Mouse (Mus musculus): ENCODE results near the gene Dgka.

The Dgka gene

DNA sequence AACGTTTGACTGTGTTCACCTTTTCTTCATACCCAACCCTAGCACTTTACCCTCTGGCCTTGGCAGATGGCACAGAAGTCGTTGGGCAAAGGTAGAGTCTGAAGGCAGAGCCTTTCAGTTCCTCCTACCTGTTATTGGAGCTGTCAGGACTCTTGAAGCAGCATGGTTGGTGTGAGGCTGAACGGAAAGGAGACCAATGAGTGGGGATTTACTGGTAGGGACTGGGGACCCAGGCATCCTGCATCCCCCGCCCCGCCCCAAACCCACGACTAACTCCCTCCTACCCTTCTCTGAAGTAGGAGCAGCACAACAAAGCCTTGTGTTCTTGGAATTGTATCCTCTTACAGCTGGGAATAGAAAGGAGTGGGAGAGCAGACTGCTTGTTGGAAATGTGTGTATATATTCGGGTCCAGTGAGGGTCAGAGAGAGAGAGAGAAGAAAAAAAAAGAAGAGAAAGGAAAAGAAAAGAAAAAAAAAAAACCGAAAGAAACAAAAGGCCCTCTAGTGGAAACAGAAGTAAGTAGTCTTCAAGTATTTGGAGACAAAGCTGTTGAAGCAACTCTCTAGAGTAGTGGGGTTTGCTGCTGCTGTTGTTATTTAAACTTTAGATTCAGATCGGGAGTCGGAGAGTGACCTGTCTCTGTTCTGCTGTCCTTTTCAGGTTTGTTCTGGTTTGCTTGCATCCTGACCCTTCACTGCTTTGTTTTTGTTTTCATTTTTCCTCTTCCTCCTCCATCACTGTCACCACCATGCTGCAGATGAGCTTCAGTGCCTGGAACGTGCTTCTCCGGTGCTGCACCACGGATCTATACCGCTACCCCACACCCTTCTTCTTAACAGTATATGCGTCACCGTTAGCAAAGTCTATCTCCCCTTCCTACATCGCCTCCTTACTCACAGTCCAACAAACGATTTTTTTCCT is at the start of gene Dgka:
Gene Dgka (minus strand): TSS at position 176 of the 922 bp plus-strand sequence.
- DNase-seq: peak; percentile 40

DNA sequence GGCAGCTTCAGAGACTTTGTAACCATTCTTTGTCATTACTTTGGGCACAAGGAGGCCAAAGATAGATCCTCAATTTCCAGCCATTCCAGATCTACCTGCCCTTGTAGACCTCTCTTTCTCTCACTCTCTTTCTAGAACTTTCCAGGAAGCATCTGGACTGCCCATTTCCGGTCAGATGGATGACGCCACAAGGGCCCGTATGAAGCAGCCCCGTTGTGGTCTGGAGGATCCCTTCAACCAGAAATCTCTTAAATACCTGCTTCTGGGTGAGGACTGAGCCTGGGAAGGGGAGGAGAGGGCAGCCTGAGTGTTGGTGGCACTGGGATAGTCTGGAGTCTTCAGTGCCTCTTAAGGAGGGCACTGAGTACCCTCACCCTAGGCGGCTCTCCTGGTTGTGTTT is 49.7 kb upstream of the Dgka start:
- no peak for DNase-seq

DNA sequence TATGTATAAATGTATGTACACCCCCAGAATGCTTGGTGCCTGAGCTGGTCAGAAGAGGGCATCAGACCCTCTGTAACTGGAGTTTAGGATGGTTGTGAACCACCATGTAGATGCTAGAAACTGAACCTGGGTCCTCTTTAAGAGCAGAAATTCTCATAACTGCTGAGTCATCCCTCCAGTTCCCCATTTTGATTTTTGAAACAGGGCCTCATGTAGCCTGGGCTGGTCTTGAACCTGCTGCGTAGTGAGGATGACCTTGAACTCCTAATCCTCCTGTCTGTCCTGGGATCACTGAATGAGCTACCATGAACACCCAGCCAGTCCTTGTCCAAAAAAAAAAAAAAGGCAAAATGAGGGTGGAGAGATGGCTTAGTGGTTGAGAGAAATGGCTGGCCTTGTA is 48.6 kb upstream of the Dgka start:
- no peak for DNase-seq

DNA sequence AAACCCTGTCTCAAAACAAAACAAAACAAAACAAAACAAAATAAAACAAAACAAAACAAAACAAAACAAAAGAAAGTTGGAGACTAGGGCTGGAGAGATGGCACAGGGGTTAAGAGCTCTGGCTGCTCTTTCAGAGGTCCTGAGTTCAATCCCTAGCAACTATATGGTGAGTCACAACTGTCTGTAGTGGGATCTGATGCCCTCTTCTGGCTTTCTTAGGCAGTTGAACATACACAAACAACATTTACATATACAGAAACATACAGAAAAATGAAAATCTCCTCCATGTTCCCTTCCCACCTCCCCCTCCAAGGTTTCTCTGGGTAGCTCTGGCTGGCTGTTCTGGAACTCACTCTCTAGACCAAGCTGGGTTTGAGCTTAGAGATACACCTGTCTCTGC is 47.4 kb upstream of the Dgka start:
- no peak for DNase-seq

DNA sequence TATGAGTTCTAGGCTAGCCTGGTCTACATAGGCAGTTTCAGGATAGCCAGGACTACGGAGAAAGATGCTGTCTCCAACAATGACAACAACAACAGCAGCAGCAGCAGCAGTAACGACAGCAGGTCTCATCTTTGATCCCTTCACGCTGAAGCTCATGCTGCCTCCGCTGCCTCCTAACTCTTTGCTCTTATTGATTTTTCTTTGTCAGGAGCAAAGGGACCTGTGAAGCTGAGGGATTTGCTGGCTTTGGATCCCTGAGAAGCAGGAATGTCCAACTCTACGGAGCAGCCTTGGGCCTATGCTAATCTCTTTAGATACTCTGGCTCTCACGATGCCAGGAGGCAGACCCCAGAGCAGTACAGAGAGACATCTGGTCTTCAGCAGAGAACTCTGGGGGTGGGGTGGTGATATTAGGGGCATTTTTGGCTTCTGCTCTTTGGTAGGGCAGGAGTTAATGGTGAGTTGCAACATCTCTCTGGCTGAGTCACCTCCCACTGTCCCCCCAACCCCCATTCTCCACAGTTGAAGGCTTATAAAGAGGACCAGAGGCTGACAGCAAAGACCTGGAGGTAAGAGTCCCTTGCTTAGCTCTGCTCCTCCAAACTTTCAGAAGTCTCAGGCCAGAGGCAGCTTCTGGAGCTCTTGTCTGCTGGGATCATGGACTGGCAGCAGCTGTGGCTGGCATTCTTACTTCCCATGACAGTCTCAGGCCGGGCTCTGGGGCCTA is 45.9 kb upstream of the Dgka start, which contains the start of gene Mmp19:
Gene Mmp19 (plus strand): TSS at position 513 of the 727 bp plus-strand sequence.
- no peak for DNase-seq

DNA sequence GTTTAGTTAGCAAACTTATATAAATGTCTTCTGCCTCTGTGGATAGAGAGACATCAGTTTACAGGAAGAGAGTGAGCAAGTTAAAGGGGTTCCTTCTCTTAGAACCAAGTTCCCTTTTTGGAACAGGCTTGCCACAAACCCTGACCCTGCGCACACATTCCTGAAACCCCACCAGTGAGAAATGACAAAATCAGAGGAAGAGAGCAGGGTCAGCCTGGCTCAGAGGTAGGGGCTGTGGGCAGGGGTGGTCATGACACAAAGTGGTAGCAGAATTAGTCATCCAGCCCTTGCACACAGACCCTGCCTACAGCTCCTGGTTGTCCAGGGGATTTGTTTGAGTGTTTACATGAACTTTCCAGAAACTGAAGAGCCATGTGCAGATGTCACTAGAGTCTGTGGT is 35.5 kb upstream of the Dgka start:
- DNase-seq: no peak

DNA sequence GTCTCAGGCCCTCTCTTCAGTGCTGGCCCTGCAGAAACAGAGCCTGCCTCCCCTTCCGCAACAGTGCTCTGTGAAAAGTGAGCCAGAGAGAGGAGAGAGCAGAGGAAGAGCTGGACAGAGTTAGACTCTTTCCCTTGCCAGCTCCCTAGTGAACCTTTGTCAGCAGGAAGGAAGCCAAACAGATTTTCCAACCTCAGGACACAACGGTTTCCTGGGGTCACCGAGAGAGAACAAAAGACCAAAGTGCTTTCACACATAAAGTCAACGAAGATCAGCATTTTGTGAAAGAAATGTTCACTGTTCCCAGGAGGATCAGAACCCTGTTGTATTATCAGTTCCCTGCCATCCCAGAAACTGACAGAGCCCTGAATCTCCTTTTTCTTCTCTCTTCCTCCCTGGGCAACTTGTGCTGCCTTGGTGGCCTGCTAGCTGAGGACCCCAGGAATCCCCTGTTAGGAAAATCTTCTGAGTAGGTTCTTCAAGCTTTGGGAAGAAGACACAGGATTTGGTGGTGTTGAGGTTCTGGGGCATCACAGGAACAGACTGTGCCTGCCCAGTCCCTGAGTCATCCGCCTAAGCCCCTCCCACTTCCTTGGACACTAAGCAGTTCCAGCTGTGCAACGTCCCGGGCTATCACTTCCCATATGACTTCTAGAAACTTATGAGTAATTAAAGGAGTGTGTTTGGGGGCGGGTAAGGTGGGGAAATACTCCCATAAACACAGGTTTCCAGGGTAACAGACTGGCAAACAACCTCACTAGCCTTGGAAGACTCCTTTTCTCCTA is 34.5 kb upstream of the Dgka start:
- no peak for DNase-seq

DNA sequence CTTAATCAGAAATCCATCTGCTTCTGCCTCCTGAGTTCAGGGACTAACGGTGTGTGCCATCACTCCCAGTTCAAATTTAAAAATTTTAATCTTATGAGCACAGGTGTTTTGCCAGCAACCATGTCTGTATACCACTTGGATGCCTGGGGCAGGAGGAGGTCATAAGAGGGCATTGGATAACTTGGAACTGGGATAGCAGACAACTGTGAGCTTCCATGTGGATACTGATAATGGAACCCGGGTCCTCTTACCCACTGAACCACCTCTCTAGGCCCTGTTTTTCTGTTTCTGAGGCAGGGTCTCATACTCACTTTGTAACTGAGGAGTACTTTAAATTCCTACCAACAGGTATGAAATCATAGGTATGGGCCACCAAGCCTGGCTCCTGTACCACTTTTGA is 33.8 kb upstream of the Dgka start:
- DNase-seq: no peak

DNA sequence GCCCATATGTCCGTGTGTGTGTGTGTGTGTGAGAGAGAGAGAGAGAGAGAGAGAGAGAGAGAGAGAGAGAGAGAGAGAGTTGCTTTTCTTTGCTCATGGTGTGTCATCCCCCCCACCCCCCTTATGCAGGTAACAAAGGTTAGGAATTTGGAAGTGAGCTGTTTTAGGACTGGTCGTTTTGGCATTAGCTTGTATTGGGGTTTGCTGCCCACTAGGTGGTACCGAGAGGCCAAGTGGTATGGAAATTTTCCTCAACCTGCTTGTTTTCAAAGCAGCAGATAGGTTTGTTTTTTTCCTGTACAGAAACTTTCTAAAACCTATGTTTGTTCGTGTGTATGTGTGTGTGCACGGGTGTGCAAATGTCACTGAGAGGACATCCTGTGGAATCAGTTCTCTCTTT is 29.0 kb upstream of the Dgka start:
- no peak for DNase-seq

DNA sequence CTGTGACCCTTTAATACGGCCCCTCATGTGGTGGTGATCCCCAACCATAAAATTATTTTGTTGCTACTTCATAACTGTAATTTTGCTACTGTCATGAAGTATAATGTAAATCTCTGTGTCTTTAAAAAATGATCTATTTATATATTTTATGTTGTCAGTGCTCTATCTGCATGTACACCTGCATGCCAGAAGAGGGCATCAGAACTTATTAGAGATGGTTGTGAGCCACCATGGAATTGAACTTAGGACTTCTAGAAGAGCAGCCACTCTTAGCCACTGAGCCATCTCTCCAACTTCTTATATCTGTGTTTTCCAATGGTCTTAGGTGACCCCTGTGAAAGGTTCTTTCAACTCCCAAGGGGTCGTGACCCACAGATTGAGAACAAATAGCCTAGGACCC is 28.2 kb upstream of the Dgka start:
- peak; percentile 10 for DNase-seq

DNA sequence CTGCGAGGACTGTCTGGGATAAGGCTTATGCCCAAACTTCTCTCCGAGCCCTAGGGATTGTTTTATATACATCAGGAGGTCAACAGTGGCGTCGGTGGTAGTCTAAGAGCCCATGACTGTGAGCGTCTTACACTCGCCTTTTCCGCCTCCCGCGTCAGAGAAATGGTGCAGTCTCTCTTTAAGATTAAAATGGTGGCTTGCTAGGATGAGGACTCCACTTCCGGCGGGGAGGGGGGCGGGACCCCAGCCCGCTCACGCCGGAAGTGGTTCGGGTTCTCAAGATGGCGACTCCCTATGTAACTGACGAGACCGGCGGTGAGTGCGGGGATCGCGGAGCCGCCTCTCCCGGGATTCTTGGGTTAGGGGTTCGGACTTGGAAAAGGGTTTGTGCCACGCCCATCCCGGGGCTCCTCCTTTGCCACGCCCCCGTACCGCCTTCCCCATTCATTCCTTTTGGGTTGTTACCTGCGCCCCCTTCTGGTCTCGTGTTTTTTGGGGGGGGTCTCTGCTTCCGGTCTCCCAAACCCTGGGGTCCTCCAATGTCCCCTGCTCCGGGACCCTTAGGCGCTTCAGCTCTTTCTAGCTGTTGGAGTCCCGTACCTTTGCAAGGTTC is 3.7 kb upstream of the Dgka start:
- DNase-seq: peak; percentile 96

DNA sequence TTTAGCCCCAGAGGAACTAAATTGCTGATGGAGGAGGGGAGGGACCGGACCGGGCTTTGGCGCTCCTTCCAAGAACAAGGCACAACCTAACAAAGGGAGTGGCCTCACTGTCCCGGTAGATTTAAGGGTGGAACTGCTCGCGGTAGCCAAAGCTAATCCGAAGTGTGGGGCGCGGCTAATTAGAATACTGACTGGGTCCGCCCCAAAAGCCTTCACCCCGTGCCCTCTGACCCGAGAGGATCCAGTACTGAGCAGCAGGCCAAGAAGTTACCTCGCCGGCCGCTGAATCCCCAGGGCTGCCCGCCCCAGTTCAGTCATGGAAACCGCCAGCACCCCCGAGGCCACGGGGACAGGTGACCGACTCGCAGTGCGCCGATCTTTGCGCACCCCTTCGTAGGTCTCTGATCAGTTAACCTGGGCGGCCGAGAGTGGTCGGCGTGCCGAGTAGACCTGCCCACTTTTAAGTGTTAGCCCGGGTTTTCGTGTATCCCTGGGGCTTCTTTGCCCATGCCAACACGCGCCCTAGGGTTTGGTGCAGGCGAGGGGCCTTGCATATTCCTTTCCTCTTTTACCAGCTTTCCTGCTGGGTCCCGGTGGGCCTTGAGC is 3.1 kb upstream of the Dgka start, which contains the start of gene Pym1:
Gene Pym1 (plus strand): TSS at position 244 of the 606 bp plus-strand sequence.
- DNase-seq: peak; percentile 54

DNA sequence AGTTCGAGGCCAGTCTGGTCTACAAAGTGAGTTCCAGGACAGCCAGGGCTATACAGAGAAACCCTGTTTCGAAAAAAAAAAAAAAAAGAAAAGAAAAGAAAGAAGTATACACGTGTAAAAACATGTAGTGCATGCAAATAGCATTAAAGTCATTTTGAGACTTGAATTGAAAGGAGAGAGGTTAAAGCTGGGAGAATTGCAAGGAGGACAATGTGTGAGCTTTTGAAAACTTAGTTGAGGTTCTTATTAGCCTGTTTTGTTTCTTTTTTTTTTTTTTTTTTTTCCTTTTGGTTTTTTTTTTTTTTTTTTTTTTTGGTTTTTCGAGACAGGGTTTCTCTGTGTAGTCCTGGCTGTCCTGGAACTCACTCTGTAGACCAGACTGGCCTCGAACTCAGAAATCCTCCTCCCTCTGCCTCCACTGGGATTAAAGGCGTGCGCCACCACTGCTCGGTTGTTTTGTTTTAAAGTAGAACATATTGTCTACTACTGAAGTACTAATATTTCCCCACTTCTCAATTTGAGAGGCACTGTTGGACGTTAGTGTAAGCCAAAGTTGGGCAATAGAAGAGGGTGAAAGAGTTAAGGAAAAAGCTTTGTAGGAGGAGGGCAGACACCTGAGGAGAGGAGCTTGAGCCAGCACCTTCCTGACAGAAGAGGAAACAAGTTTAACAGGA is 2.5 kb upstream of the Dgka start:
- no peak for DNase-seq

DNA sequence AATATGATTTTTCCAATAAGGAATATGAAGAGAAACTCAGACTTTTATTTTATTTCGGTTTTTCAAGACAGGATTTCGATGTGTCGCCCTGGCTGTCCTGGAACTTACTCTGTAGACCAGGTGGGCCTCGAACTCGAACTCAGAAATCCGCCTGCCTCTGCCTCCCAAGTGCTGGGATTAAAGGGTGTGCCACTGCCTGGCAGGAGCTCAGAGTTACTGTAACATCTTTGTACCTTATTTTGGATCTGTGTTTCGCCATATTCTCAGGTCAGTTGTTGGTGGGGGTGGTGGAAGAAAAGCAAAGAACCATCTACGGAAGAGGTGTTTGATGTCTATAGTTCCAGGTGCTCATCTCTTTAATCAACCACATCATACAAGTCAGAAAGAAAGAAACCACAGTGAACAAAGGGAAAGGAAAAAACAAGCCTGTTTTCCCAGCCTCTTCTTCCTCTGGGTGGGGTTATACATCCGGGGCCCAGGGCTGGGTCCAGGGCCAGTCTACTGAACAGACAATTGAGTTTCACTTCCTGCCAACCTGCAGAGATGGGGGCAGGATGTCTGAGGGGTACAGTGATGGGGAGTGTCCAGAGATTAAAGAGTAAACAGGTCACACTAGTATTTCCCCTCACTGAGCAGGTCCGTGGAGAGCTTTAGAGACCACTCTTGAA is 1.4 kb upstream of the Dgka start:
- no peak for DNase-seq

DNA sequence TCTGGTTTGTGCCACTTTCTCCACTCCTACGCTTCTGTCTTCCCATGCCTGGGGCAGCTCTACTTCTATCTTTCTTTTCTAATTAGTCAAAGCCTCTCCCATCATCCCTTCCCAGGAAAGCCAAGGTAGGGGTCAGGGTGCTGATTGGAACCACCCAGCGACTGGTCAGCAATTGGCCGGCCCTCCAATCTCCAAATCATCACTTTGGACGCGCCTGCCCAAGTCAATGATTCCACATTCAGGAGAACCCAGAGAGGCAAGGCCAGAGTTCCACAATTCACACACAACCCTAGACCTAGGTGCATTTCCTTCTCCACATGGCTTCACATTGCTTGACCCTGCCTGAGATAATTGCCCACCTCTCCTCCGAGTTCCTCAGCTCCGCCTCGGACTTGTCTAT is 444 bp downstream of the Dgka start:
- no peak for DNase-seq

DNA sequence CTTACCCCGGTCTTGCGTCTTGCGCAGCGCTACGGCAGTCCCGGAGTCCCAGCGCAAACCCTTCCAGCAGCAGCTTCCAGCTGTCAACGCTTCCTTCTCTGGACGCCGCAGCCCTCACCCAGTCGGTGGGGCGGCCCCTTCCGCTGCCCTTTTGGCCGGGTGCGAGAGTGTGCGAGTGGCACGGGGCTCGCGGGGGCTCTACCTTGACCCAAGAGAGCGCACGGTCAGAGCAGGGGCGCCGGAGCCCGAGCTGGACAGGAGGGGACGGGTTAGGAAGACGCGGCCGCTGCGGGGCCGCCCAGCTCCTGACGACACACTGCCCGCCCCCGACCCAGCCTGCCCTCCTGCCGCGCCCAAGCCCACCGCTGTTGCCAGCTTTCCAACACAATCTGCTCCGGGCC is 864 bp downstream of the Dgka start:
- peak; percentile 69 for DNase-seq

DNA sequence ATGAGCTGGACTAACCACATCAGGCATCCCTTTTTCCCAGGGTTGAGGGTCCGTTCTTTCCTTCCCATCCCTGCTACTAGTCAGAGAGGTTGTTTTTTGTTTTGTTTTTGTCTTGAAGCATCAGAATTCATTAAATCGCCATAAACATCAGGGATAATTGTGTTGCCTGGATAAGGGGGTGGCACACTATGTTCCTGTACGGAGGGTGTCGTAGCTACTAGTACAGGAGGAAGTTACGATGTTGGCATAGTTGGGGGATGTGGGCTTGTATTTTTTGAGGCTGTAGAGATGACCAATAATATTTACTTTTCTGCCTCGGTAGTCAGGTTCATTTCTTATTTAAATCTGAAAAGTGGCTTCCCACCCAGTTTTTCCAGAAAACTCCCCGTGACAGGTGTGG is 1.4 kb downstream of the Dgka start:
- peak; percentile 10 for DNase-seq

DNA sequence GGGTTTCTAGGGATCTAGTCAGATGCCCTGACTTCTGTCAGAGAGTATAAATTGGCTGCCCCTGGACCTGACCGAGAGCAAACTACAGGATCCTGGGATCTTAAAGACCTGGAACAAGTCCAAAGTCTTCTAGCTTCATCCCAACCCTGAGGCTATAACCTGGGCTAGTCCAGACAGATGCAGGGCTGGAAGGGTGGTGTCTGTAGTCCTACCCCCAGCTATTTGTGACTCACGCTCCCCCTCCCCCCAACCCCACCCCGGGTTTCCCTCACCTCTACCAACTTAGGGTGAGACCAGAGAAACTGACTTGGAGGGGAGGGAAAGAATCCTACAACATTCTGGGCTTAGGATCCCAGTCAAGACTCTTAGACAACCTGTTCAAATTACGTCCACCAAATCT is 2.0 kb downstream of the Dgka start:
- no peak for DNase-seq

DNA sequence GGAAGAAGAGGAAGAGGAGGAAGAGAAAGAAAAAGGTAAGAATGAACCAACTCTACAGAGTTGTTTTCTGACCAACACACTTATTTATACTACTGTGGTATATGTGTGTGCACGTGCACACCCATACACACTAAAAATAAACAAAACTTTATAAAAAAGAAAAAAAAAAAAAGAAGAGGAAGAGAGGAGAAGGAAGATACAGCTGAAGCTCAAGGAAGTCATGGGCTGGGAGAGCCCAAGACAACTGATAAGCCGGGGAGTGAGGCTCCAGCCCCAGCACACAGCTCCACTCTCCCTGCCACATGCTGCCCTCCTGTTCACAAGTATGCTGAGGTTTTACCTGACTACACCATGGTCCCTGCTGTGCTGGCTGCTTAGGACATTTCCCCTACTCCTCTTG is 4.4 kb downstream of the Dgka start:
- no peak for DNase-seq

DNA sequence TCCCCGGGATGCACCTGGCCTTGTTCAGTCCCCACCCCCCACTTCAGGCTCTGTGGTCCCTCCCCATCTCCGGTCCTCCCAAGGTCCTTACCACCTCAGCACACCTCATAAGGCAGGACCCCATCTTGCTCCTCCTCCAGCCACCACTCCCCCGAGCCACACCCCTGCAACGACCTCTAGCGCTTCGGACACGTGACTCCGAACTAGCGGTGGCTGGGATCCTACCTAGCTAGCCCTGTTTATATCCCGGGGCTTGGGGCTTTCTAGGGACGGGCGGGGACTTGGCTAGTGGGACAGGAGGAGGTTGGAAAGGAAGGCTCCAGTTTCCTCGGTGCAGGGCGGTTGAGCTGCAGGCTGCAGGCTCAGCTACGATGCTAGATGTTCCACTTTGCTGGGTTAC is 7.2 kb downstream of the Dgka start:
- peak; percentile 28 for DNase-seq

DNA sequence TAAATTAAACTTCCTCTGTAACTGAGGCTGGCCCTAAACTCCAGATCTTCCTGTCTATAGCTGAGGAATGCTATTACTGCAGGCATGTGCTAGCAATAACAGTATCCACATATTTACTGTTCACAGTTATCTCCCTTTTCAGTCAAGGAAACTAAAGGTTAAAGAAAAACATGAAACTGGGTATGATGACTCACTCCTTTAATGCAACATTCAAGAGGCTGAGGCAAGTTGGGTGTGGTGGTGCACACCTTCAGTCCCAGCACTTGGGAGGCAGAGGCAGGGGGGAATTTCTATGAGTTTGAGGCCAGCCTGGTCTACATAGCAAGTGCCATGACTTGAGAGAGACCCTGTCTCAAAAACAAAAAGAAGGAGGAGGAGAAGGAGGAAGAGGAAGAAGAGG is 12.7 kb downstream of the Dgka start:
- DNase-seq: no peak

Data from retina, postnatal 1 day (tissue).